Mouse (Mus musculus) intestine, postnatal 0 days (tissue): ENCODE measurements around the gene Hs6st3. TPM values are rescaled to one million over a fixed set of nuclear protein-coding genes. Genes with fewer than 3 reads are reported as not detected.
A peak's percentile ranks its signal among the peaks of the same experiment; 100 is the strongest.

Experiments
- ATAC-seq: fragments of 200-750 bp; cut with Nextera tagmentation; 2 replicates; pipeline ENCODE4 v1.8.0; 2017; ENCODE audit warnings: mild to moderate bottlenecking, moderate TSS enrichment, moderate library complexity
- H3K27ac ChIP-seq: fragments of 300-500 bp; sonication (generic); 2 replicates; pipeline ENCODE4 v1.5.1; 2014; ENCODE audit warnings: mild to moderate bottlenecking, low read depth, low read length, moderate library complexity
- H3K27me3 ChIP-seq: fragments of 300-500 bp; sonication (generic); replicated peaks from 2 replicates; pipeline ENCODE4 v1.6.1; 2014; ENCODE audit warnings: low read length, mixed read lengths; ENCODE audit not compliant: control insufficient read depth, insufficient read depth
- H3K36me3 ChIP-seq: fragments of 300-500 bp; sonication (generic); 2 replicates; pipeline ENCODE4 v1.6.1; 2014; ENCODE audit warnings: mild to moderate bottlenecking, moderate library complexity; ENCODE audit not compliant: control insufficient read depth, insufficient read depth
- H3K4me1 ChIP-seq: fragments of 300-500 bp; sonication (generic); replicated peaks from 2 replicates; pipeline ENCODE4 v1.6.1; 2014; ENCODE audit warnings: antibody characterized with exemption, low read length, mixed read lengths; ENCODE audit not compliant: control insufficient read depth, insufficient read depth
- H3K4me2 ChIP-seq: fragments of 300-500 bp; sonication (generic); replicated peaks from 2 replicates; pipeline ENCODE4 v1.6.1; 2014; ENCODE audit warnings: low read depth, mild to moderate bottlenecking, moderate library complexity
- H3K4me3 ChIP-seq: fragments of 300-500 bp; sonication (generic); 2 replicates; pipeline ENCODE4 v1.5.1; 2014; ENCODE audit warnings: low read depth, low read length
- H3K9ac ChIP-seq: fragments of 300-500 bp; sonication (generic); 2 replicates; pipeline ENCODE4 v1.6.1; 2014; ENCODE audit warnings: mild to moderate bottlenecking, low read depth, low read length
- H3K9me3 ChIP-seq: fragments of 300-500 bp; sonication (generic); 2 replicates; pipeline ENCODE4 v1.6.1; 2016; ENCODE audit warnings: mixed run types; ENCODE audit not compliant: control insufficient read depth
- CTCF ChIP-seq: sonication (generic); IDR thresholded peaks from 2 replicates; pipeline ENCODE4 v1.5.1; 2016; ENCODE audit warnings: low read depth, mild to moderate bottlenecking, control low read depth, antibody characterized with exemption, moderate library complexity
- WGBS: fragments of 180-500 bp; shearing (Covaris S2); extraction: QIAGEN DNeasy Blood & Tissue Kit; methylation state at CpG from one replicate; pipeline ENCODE4 v1.1.7; 2014; 5-methylcytosine and 5-hydroxymethylcytosine counted together
- polyA plus RNA-seq: library from polyadenylated mRNA; unstranded; fragments of >200 nt; fragmentation: Nextera tagmentation; extraction: Ambion mirVana; gene quantifications from 2 replicates; pipeline ENCODE4 v1.2.1, GENCODE M21; 2015

The Hs6st3 gene
- polyA plus RNA-seq, 1 experiment from 2014 or later, result not detected

DNA sequence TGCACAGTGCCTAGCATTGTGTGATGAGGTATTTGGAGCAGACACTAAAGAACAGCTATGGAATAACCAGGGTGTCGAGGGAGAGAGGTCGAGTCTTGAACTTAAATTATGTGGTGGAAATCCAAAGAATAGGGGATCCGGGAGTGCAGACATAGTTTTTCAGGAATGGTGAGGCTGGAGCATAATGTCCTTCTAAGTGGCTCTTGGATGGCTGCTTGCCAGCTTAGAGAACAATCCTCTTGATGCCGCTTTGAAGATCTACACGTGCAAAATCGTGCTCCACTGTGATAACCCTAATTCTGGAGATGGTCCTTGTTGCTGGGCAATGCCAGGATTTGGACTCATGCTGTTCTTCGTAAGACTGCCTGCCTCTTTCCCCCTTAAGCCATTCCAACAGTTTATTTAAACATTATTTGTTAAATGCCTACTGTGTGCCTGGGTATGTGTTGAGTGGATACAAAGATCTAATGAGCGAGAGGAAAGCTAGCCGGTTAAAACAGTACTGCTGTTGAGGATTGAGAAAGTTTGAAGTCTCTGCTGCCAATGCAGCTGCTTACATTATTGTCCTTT is 1.3 kb downstream of the Hs6st3 start:
- no peak for ATAC-seq
- peak overlapping the region; percentile 97 for H3K4me2 ChIP-seq
- H3K9me3 ChIP-seq, result no peaks in the 10 kb centered on the region
- H3K4me3 ChIP-seq, result no peak overlapping the region; the same call in 1 of the 2 replicates
- H3K36me3 ChIP-seq, result no peaks in the 10 kb centered on the region
- H3K27ac ChIP-seq, result no peak overlapping the region
- no peak overlapping the region for H3K9ac ChIP-seq
- WGBS, result 48% methylated on average over 9 of the region's 9 CpGs
- peaks cover 43% of the 10 kb centered on the region for H3K27me3 ChIP-seq
- TF ChIP-seq CTCF, result no peak
- 0 out of 2 replicates have a peak, but pooled peaks cover 5% of the 10 kb centered on the region for H3K4me1 ChIP-seq

- Histone ChIP-seq H3K27ac (no peak overlapping the region), H3K4me1 (no peaks in the 10 kb centered on the region), H3K9me3 (peaks cover 11% of the 10 kb centered on the region; the same call in 1 of the 2 replicates), H3K4me3 (no peak overlapping the region), H3K27me3 (no peaks in the 10 kb centered on the region), H3K9ac (no peak overlapping the region), H3K36me3 (no peaks in the 10 kb centered on the region), H3K4me2 (no peak overlapping the region)
- TF ChIP-seq CTCF, result no peak
- 69% methylated on average over 2 of the region's 2 CpGs for WGBS
- ATAC-seq, result no peak
Observed at GRCm38 (mm10) chr14:119153088-119153487, 14.9 kb downstream of the Hs6st3 start.

GRCm38 (mm10) chr14:119193905-119194304 is 55.8 kb downstream of the Hs6st3 start:
- 84% methylated on average over 9 of the region's 9 CpGs for WGBS
- no peak for ATAC-seq
- H3K36me3 ChIP-seq, result no peaks in the 10 kb centered on the region

DNA sequence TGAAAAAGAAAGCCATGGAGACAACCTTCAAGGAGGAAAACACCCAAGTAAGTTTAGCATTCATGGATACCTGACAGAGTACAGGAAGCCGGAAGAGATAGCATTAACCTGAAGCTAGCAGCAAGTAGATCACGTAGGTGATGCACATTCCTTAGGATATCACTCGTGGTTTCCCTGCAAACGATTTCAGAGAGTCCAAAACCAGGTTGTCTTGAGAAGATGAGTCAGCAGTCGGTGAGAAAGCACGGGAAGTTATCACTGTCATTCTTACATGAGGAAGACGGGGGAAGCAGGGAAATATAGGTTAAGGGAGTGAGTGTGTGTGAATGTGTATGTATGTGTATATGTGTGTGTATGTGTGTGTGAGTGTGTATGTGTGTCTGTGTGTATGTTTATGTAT is 65.4 kb downstream of the Hs6st3 start:
- no peaks in the 10 kb centered on the region for H3K4me1 ChIP-seq
- H3K4me2 ChIP-seq, result no peak overlapping the region
- no peak overlapping the region for H3K4me3 ChIP-seq
- no peak for ATAC-seq
- H3K27ac ChIP-seq, result no peak overlapping the region
- H3K27me3 ChIP-seq, result no peaks in the 10 kb centered on the region
- 80% methylated on average over 7 of the region's 7 CpGs for WGBS
- no peak overlapping the region for H3K9ac ChIP-seq
- no peak for TF ChIP-seq CTCF
- H3K9me3 ChIP-seq, result no peaks in the 10 kb centered on the region
- no peaks in the 10 kb centered on the region for H3K36me3 ChIP-seq

More at GRCm38 (mm10) chr14:119193905-119194304, 55.8 kb downstream of the Hs6st3 start:
- H3K9ac ChIP-seq, result no peak overlapping the region
- no peak overlapping the region for H3K27ac ChIP-seq
- no peaks in the 10 kb centered on the region for H3K4me1 ChIP-seq
- H3K9me3 ChIP-seq, result no peaks in the 10 kb centered on the region
- TF ChIP-seq CTCF, result no peak
- no peak overlapping the region for H3K4me3 ChIP-seq
- no peak overlapping the region for H3K4me2 ChIP-seq
- no peaks in the 10 kb centered on the region for H3K27me3 ChIP-seq

GRCm38 (mm10) chr14:119215576-119216309 is 77.6 kb downstream of the Hs6st3 start:
- H3K27me3 ChIP-seq, result no peaks in the 10 kb centered on the region
- WGBS, result 67% methylated on average over 13 of the region's 13 CpGs
- ATAC-seq, result no peak

DNA sequence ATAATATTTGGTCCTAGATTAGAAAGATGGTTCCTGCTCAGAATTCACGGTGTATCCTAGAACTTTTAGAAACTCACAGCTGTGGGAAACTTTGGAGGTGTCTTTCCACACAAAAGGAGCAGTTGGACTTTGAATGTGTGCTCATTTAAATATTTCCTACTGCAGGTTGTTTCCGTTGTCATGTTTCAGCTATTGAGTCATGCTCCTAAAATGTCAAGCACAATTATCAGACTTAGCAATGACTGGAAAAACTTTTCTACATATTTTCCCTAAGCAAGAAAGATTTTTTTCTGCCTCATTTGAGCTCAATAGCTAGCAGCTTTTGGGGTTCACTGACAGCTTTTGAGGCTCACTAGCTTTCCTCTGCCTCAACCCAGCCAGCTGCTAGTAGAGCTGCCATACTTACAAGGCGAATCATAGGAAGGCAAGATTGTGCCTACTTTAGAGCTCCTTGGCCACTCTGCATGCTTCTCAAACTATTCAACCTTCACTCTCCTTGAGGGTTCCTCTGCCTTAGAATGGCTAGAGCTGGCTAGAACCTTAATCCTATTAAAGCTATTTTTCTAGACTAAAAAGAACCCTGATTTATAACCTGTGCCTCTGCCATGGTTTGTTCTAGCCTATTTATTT is 89.7 kb downstream of the Hs6st3 start:
- H3K9ac ChIP-seq, result no peak overlapping the region
- no peak overlapping the region for H3K4me2 ChIP-seq
- no peak overlapping the region for H3K27ac ChIP-seq
- no peaks in the 10 kb centered on the region for H3K27me3 ChIP-seq
- H3K9me3 ChIP-seq, result no peaks in the 10 kb centered on the region
- H3K4me1 ChIP-seq, result no peaks in the 10 kb centered on the region
- H3K4me3 ChIP-seq, result no peak overlapping the region
- TF ChIP-seq CTCF, result no peak
- no peaks in the 10 kb centered on the region for H3K36me3 ChIP-seq
- no peak for ATAC-seq
- 75% methylated on average over 3 of the region's 3 CpGs for WGBS

More at GRCm38 (mm10) chr14:119215576-119216309, 77.6 kb downstream of the Hs6st3 start:
- Histone ChIP-seq H3K9me3 (no peaks in the 10 kb centered on the region), H3K4me2 (no peak overlapping the region), H3K27ac (no peak overlapping the region), H3K4me3 (no peak overlapping the region), H3K36me3 (no peaks in the 10 kb centered on the region), H3K4me1 (no peaks in the 10 kb centered on the region), H3K9ac (no peak overlapping the region)
- no peak for TF ChIP-seq CTCF
